Mouse (Mus musculus) right cerebral cortex, postnatal 14 days (tissue): ENCODE measurements around the gene Vmn1r178.
"Not testable (repeated sequence)": the region's sequence is repeated elsewhere in the genome, so short reads cannot be mapped to it uniquely, and the experiment has no call there.

Experiments
- DNase-seq: peaks from one replicate; pipeline ENCODE4 v3.0.0; 2022

The Vmn1r178 gene

DNA sequence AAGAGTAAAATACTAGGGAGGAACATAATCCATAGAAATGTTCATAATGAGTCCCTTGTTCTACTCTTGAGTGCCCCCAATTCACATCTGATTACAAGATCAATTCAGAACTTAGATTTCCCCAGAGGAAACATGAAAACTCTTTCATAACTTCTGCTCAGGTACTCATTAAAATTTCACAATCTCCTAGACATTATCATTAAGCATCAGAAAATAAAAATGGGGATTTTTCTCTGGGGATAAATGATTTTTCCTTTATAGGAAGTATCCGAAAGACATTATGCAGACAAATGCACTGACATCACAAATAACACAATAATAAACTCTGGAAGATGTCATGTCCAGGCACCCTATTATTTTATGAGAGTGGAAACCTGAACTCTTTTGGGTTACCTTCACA is at the start of gene Vmn1r178:
Gene Vmn1r178 (plus strand): TSS at position 301 of the 400 bp plus-strand sequence.
- DNase-seq: no peak

DNA sequence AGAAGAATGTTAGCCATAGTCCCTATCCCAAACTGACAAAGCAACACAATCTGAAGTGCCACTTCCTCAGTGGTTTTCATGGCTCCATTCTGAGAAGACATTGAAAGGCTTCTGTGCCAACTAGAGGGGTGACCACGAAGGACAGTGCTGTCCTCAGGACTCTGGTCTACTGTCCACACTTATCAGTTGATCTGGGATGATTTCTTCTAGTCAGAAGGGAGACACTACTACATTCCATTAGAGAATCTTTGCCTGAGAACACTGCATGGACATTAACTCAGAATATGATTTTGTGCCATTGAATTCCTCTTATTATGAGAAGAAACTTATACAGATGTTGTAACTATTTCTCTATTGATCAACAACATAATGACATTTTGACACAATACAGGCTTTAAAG is 25.5 kb upstream of the Vmn1r178 start, which contains the start of gene Vmn1r177:
Gene Vmn1r177 (minus strand): TSS at position 101 of the 400 bp plus-strand sequence.
- DNase-seq: not testable (repeated sequence)

DNA sequence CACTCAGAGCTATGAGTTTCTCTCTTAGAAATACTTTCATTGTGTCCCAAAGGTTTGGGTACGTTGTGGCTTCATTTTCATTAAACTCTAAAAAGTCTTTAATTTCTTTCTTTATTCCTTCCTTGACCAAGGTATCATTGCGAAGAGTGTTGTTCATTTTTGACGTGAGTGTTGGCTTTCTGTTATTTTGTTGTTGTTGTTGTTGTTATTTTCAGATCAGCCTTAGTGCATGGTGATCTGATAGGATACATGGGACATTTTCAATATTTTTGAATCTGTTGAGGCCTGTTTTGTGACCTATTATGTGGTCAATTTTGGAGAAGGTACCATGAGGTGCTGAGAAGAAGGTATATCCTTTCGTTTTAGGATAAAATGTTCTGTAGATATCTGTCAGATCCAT is 14.9 kb upstream of the Vmn1r178 start:
- DNase-seq: not testable (repeated sequence)

GRCm38 (mm10) chr7:23926678-23927077 is 34.9 kb downstream of the Vmn1r178 start, which contains the start of gene Vmn1r179:
Gene Vmn1r179, plus strand, starts transcription at chr7:23926978.
- DNase-seq: no peak
